Mouse (Mus musculus): ENCODE data around the gene Synrg. TPM values are rescaled to one million over a fixed set of nuclear protein-coding genes. Genes with fewer than 3 reads are reported as not detected.

Gene Synrg
- polyA plus RNA-seq, 1 experiment from 2014 or later, result 6.0 TPM

DNA sequence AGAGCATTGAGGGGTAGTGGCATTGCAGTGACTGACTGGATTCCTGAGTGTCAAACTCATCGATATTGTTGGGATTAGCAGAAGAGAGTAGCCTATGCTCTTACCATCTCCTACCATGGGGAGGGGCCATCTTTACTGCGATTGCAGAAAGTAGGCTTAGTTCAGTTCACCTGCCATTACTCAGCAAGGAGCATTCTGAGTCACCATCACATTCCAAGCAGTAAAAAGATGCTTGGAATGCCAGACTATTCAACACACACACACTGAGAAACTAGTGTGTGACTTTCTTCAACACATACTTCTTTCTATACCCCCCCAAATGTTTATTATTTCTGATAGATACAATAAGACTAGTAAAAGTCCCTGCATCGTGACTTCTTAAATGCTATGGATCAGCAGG is 116.1 kb downstream of the Synrg start:
- no peak for TF ChIP-seq CTCF (IDR thresholded peaks at IDR 0.05; ENCODE audit: low read depth)
- no peak overlapping the region for H3K9ac ChIP-seq (ENCODE audit: low read depth, low read length)
- WGBS, result 80% methylated on average over 3 of the region's 3 CpGs

DNA sequence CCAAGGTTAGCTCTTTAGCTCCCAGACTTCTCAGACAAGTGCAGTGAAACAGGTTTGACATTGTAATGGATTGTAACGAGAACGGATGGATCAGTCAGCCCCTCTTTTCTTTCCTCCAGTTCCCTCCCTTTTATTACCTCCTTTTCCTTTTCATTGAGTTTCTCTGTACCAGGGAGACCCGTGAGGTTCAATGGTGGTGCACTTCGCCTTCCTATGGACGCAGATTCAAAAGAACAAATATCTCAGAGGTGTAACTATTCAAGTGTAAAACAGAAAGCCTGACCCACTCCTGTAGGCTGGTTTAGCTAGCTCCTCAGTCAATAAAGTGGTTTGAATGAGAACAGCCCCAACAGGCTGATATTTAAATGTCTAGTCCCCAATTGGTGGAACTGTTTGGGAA is 117.7 kb downstream of the Synrg start:
- 96% methylated on average over 5 of the region's 5 CpGs for WGBS
- no peak for ATAC-seq

More for the DNA sequence above, 116.1 kb downstream of the Synrg start:
- no peaks in the 10 kb centered on the region for H3K27me3 ChIP-seq (replicated peaks; ENCODE audit: control insufficient read depth, insufficient read depth, low read length)
- peak; percentile 47; the same call in 1 of the 2 replicates for ATAC-seq
- H3K4me2 ChIP-seq (replicated peaks; ENCODE audit: low read depth), result no peak overlapping the region
- no peaks in the 10 kb centered on the region for H3K9me3 ChIP-seq (ENCODE audit: control insufficient read depth)
- no peaks in the 10 kb centered on the region for H3K4me1 ChIP-seq (replicated peaks; ENCODE audit: control insufficient read depth, insufficient read depth, low read length)
- no peak overlapping the region for H3K27ac ChIP-seq (ENCODE audit: low read depth, low read length)
- no peak overlapping the region for H3K4me3 ChIP-seq (ENCODE audit: low read depth, low read length)
- H3K36me3 ChIP-seq (ENCODE audit: control insufficient read depth, insufficient read depth), result peaks cover 23% of the 10 kb centered on the region

DNA sequence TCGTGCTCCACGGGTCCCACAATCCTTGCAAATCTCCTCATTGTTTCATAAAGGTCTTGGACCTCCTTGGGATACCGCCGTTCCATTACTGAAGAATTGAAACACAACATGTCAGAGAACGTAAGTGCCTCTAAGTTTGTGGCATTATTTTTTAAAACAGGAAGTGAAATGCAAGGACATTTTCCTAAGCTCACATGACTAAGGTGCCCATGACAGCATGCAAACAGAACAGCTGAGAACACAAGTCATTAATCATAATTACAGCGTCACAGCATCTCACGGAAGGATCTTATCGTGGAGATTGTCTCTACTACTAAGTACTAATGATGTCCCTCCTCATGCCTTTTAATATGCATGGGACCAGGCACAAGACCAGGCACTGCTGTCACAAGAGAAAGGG is 126.3 kb downstream of the Synrg start:
- H3K27me3 ChIP-seq (replicated peaks; ENCODE audit: control insufficient read depth, insufficient read depth, low read length), result no peaks in the 10 kb centered on the region

More for the DNA sequence above, 117.7 kb downstream of the Synrg start:
- H3K9me3 ChIP-seq (ENCODE audit: control insufficient read depth), result no peaks in the 10 kb centered on the region
- no peak for TF ChIP-seq CTCF (IDR thresholded peaks at IDR 0.05; ENCODE audit: low read depth)
- H3K27ac ChIP-seq (ENCODE audit: low read depth, low read length), result no peak overlapping the region
- peaks cover 31% of the 10 kb centered on the region for H3K36me3 ChIP-seq (ENCODE audit: control insufficient read depth, insufficient read depth)
- no peak overlapping the region for H3K9ac ChIP-seq (ENCODE audit: low read depth, low read length)
- H3K4me3 ChIP-seq (ENCODE audit: low read depth, low read length), result no peak overlapping the region
- no peak overlapping the region for H3K4me2 ChIP-seq (replicated peaks; ENCODE audit: low read depth)
- no peaks in the 10 kb centered on the region for H3K4me1 ChIP-seq (replicated peaks; ENCODE audit: control insufficient read depth, insufficient read depth, low read length)
- no peaks in the 10 kb centered on the region for H3K27me3 ChIP-seq (replicated peaks; ENCODE audit: control insufficient read depth, insufficient read depth, low read length)

More for the DNA sequence above, 126.3 kb downstream of the Synrg start:
- no peak overlapping the region for H3K4me2 ChIP-seq (replicated peaks; ENCODE audit: low read depth)
- H3K9me3 ChIP-seq (ENCODE audit: control insufficient read depth), result no peaks in the 10 kb centered on the region
- ATAC-seq, result no peak
- no peak overlapping the region for H3K4me3 ChIP-seq (ENCODE audit: low read depth, low read length)
- no peak overlapping the region for H3K27ac ChIP-seq (ENCODE audit: low read depth, low read length)
- H3K4me1 ChIP-seq (replicated peaks; ENCODE audit: control insufficient read depth, insufficient read depth, low read length), result no peaks in the 10 kb centered on the region
- H3K9ac ChIP-seq (ENCODE audit: low read depth, low read length), result no peak overlapping the region
- peaks cover 51% of the 10 kb centered on the region for H3K36me3 ChIP-seq (ENCODE audit: control insufficient read depth, insufficient read depth)
- TF ChIP-seq CTCF (IDR thresholded peaks at IDR 0.05; ENCODE audit: low read depth), result no peak
- 88% methylated on average over 8 of the region's 8 CpGs for WGBS

Other genes with a start within 250 kb of the Synrg start
- gene Wfdc21, start 217.5 kb upstream of the Synrg start, polyA plus RNA-seq (2015; fragmentation: Nextera tagmentation; extraction: Ambion mirVana), result not detected in 2 replicates
- 7.7 and 11.5 TPM in 2 replicates for gene Heatr6, start 210.7 kb upstream of the Synrg start, polyA plus RNA-seq (2015; fragmentation: Nextera tagmentation; extraction: Ambion mirVana)
- gene Hnf1b, start 114.4 kb upstream of the Synrg start, polyA plus RNA-seq (2015; fragmentation: Nextera tagmentation; extraction: Ambion mirVana), result 12.0 and 13.2 TPM in 2 replicates
- gene Ddx52, start 22.4 kb upstream of the Synrg start, polyA plus RNA-seq (2015; fragmentation: Nextera tagmentation; extraction: Ambion mirVana), result 14.1 and 16.9 TPM in 2 replicates
- gene Dusp14, start 104.8 kb downstream of the Synrg start, polyA plus RNA-seq (2015; fragmentation: Nextera tagmentation; extraction: Ambion mirVana), result 27.6 and 28.0 TPM in 2 replicates
- gene Tada2a, start 165.2 kb downstream of the Synrg start, polyA plus RNA-seq (2015; fragmentation: Nextera tagmentation; extraction: Ambion mirVana), result 8.3 and 9.8 TPM in 2 replicates
- 2.5 and 3.1 TPM in 2 replicates for gene Acaca, start 165.2 kb downstream of the Synrg start, polyA plus RNA-seq (2015; fragmentation: Nextera tagmentation; extraction: Ambion mirVana)
- 0.24 TPM in 1 of 2 replicates, not detected in the other for gene Gm11437, start 203.0 kb downstream of the Synrg start, polyA plus RNA-seq (2015; fragmentation: Nextera tagmentation; extraction: Ambion mirVana)